Mouse (Mus musculus) intestine, embryonic 14.5 days (tissue): ENCODE data around the gene Nfkbia. TPM values are rescaled to one million over a fixed set of nuclear protein-coding genes. Genes with fewer than 3 reads are reported as not detected.

ENCODE experiments used
- ATAC-seq: fragments of 200-750 bp; cut with Nextera tagmentation; replicated peaks from 2 replicates; pipeline ENCODE4 v1.8.0; 2017; ENCODE audit warnings: low read depth, moderate number of reproducible peaks, moderate TSS enrichment, moderate library complexity; ENCODE audit not compliant: low FRiP score, low TSS enrichment
- DNase-seq: peaks from one replicate; pipeline ENCODE4 v3.0.0-alpha.2; 2018; ENCODE audit warnings: low spot score
- H3K27ac ChIP-seq: fragments of 300-500 bp; sonication (generic); 2 replicates; pipeline ENCODE4 v1.5.1; 2014; ENCODE audit warnings: low read depth, mild to moderate bottlenecking, control low read depth
- H3K27me3 ChIP-seq: fragments of 300-500 bp; sonication (generic); replicated peaks from 2 replicates; pipeline ENCODE4 v1.6.1; 2014; ENCODE audit warnings: low read length, control low read depth; ENCODE audit not compliant: control insufficient read depth, insufficient read depth
- H3K36me3 ChIP-seq: fragments of 300-500 bp; sonication (generic); 2 replicates; pipeline ENCODE4 v1.6.1; 2014; ENCODE audit warnings: low read length, control low read depth; ENCODE audit not compliant: control insufficient read depth, insufficient read depth
- H3K4me1 ChIP-seq: fragments of 300-500 bp; sonication (generic); replicated peaks from 2 replicates; pipeline ENCODE4 v1.6.1; 2014; ENCODE audit warnings: low read length, control low read depth, mixed read lengths; ENCODE audit not compliant: control insufficient read depth, insufficient read depth
- H3K4me2 ChIP-seq: fragments of 300-500 bp; sonication (generic); 2 replicates; pipeline ENCODE4 v1.6.1; 2014; ENCODE audit warnings: low read length
- H3K4me3 ChIP-seq: fragments of 300-500 bp; sonication (generic); 2 replicates; pipeline ENCODE4 v1.5.1; 2014; ENCODE audit warnings: low read depth, low read length, control low read depth, mixed read lengths
- H3K9ac ChIP-seq: fragments of 300-500 bp; sonication (generic); 2 replicates; pipeline ENCODE4 v1.6.1; 2014; ENCODE audit warnings: mild to moderate bottlenecking, low read length
- H3K9me3 ChIP-seq: fragments of 300-500 bp; sonication (generic); 2 replicates; pipeline ENCODE4 v1.6.1; 2016; ENCODE audit warnings: low read length, control low read depth; ENCODE audit not compliant: control insufficient read depth
- WGBS: fragments of 180-500 bp; shearing (Covaris S2); extraction: QIAGEN DNeasy Blood & Tissue Kit; methylation state at CpG from one replicate; pipeline ENCODE4 v1.1.7; 2014; 5-methylcytosine and 5-hydroxymethylcytosine counted together
- polyA plus RNA-seq: library from polyadenylated mRNA; unstranded; fragments of >200 nt; fragmentation: Nextera tagmentation; extraction: Ambion mirVana; gene quantifications from 2 replicates; pipeline ENCODE4 v1.2.1, GENCODE M21; 2014

Gene Nfkbia
- polyA plus RNA-seq, 1 experiment from 2014 or later: 80.3 TPM

- no peak overlapping the region for H3K4me3 ChIP-seq
- no peak for DNase-seq
- H3K27ac ChIP-seq: no peak overlapping the region
- no peaks in the 10 kb centered on the region for H3K27me3 ChIP-seq
- no peak overlapping the region for H3K9ac ChIP-seq
- ATAC-seq: no peak
- no peaks in the 10 kb centered on the region for H3K9me3 ChIP-seq
- no peak overlapping the region for H3K4me2 ChIP-seq
- peaks cover 5% of the 10 kb centered on the region; the same call in 1 of the 2 replicates for H3K4me1 ChIP-seq
- no peaks in the 10 kb centered on the region for H3K36me3 ChIP-seq
- 27% methylated on average over 8 of the region's 8 CpGs for WGBS
Measured at GRCm38 (mm10) chr12:55473250-55474208, 18.9 kb downstream of the Nfkbia start.

- DNase-seq: no peak
- no peaks in the 10 kb centered on the region for H3K9me3 ChIP-seq
- no peak overlapping the region for H3K27ac ChIP-seq
- H3K4me3 ChIP-seq: no peak overlapping the region
- H3K27me3 ChIP-seq: no peaks in the 10 kb centered on the region
- H3K9ac ChIP-seq: no peak overlapping the region
- no peaks in the 10 kb centered on the region for H3K36me3 ChIP-seq
- no peak for ATAC-seq
- H3K4me1 ChIP-seq: peaks cover 9% of the 10 kb centered on the region; the same call in 1 of the 2 replicates
- 87% methylated on average over 9 of the region's 9 CpGs for WGBS
- no peak overlapping the region for H3K4me2 ChIP-seq
Measured at GRCm38 (mm10) chr12:55471344-55471743, 21.1 kb downstream of the Nfkbia start.

GRCm38 (mm10) chr12:55470442-55470841 is 22.0 kb downstream of the Nfkbia start:
- no peak overlapping the region for H3K27ac ChIP-seq
- peaks cover 9% of the 10 kb centered on the region; the same call in 1 of the 2 replicates for H3K4me1 ChIP-seq
- H3K36me3 ChIP-seq: no peaks in the 10 kb centered on the region
- H3K9me3 ChIP-seq: no peaks in the 10 kb centered on the region
- H3K9ac ChIP-seq: no peak overlapping the region
- H3K4me3 ChIP-seq: no peak overlapping the region
- DNase-seq (no peak), ATAC-seq (no peak)
- no peak overlapping the region for H3K4me2 ChIP-seq
- no peaks in the 10 kb centered on the region for H3K27me3 ChIP-seq
- WGBS: 63% methylated on average over 5 of the region's 5 CpGs

GRCm38 (mm10) chr12:55467331-55468180 is 24.9 kb downstream of the Nfkbia start:
- Histone ChIP-seq H3K4me1 (peaks cover 25% of the 10 kb centered on the region), H3K27ac (no peak overlapping the region), H3K27me3 (no peaks in the 10 kb centered on the region), H3K9ac (no peak overlapping the region), H3K36me3 (no peaks in the 10 kb centered on the region), H3K4me2 (no peak overlapping the region), H3K9me3 (no peaks in the 10 kb centered on the region), H3K4me3 (no peak overlapping the region)
- ATAC-seq: no peak
- no peak for DNase-seq
- WGBS: 62% methylated on average over 10 of the region's 10 CpGs

GRCm38 (mm10) chr12:55466816-55467215 is 25.6 kb downstream of the Nfkbia start:
- no peak overlapping the region for H3K4me3 ChIP-seq
- H3K27ac ChIP-seq: no peak overlapping the region
- H3K27me3 ChIP-seq: no peaks in the 10 kb centered on the region
- H3K4me1 ChIP-seq: peaks cover 30% of the 10 kb centered on the region
- ATAC-seq (no peak), DNase-seq (no peak)
- H3K9me3 ChIP-seq: no peaks in the 10 kb centered on the region
- H3K9ac ChIP-seq: no peak overlapping the region
- no peak overlapping the region for H3K4me2 ChIP-seq
- H3K36me3 ChIP-seq: no peaks in the 10 kb centered on the region
- 71% methylated on average over 5 of the region's 5 CpGs for WGBS

DNA sequence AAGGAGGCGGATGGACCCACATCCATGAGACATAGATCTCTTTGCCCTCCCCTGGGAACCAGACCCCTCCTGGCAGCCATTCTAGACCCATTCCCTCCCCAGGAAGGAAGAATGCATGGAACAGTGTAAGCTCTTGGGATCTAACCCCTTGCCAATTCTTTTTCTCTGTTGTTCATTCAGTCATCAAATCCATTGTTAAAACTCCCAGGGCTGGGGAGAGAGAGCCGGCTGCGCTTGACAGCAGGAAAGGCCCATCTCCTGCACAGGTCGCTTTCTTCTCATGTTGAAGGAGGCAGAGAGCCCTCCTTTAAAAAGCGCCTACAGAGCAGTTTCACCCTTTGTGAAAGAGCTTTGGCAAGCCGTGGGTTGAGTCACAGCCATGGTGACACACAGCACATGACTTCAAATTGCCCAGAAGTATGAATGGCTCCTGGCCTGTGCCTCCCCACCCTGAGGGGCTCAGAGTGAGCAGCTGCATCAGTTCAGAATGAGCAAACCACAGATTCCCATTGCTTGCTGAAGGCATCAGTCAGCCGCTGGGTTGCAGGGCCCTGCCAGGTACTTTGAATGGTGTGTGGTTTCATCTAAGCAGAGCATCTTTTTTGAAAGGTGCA is 26.3 kb downstream of the Nfkbia start:
- Histone ChIP-seq H3K4me2 (no peak overlapping the region), H3K27me3 (no peaks in the 10 kb centered on the region), H3K4me3 (no peak overlapping the region), H3K27ac (no peak overlapping the region), H3K36me3 (no peaks in the 10 kb centered on the region), H3K4me1 (peaks cover 36% of the 10 kb centered on the region), H3K9me3 (no peaks in the 10 kb centered on the region), H3K9ac (no peak overlapping the region)
- WGBS: 73% methylated on average over 7 of the region's 7 CpGs
- ATAC-seq: no peak
- DNase-seq: no peak

- Histone ChIP-seq H3K4me1 (peaks cover 37% of the 10 kb centered on the region), H3K4me3 (no peak overlapping the region)
Measured at GRCm38 (mm10) chr12:55465401-55465983, 27.0 kb downstream of the Nfkbia start.

GRCm38 (mm10) chr12:55464846-55465361 is 27.5 kb downstream of the Nfkbia start:
- no peak overlapping the region for H3K4me3 ChIP-seq
- H3K27me3 ChIP-seq: no peaks in the 10 kb centered on the region
- ATAC-seq (no peak), DNase-seq (peak; percentile 59)
- H3K36me3 ChIP-seq: no peaks in the 10 kb centered on the region
- WGBS: 44% methylated on average over 14 of the region's 14 CpGs
- H3K9ac ChIP-seq: no peak overlapping the region
- peak overlapping the region; percentile 11; the same call in 1 of the 2 replicates for H3K27ac ChIP-seq
- peaks cover 37% of the 10 kb centered on the region for H3K4me1 ChIP-seq
- H3K9me3 ChIP-seq: no peaks in the 10 kb centered on the region
- peak overlapping the region; percentile 11; the same call in 1 of the 2 replicates for H3K4me2 ChIP-seq

More at GRCm38 (mm10) chr12:55465401-55465983, 27.0 kb downstream of the Nfkbia start:
- ATAC-seq (no peak), DNase-seq (no peak)
- 0 out of 2 replicates have a peak overlapping the region, but pooled peaks have one; percentile 11 for H3K27ac ChIP-seq
- 0 out of 2 replicates have a peak overlapping the region, but pooled peaks have one; percentile 11 for H3K4me2 ChIP-seq
- H3K27me3 ChIP-seq: no peaks in the 10 kb centered on the region
- no peak overlapping the region for H3K9ac ChIP-seq
- no peaks in the 10 kb centered on the region for H3K9me3 ChIP-seq
- 85% methylated on average over 17 of the region's 17 CpGs for WGBS
- H3K36me3 ChIP-seq: no peaks in the 10 kb centered on the region
